Mouse (Mus musculus): ENCODE data around the gene Clmn.

- no peak for TF ChIP-seq CTCF (IDR thresholded peaks at IDR 0.05; ENCODE audit: extremely low read depth, insufficient read depth, insufficient read length, insufficient replicate concordance)
- no peak for TF ChIP-seq POLR2A (IDR thresholded peaks at IDR 0.05; ENCODE audit: low read depth, low read length)
These were observed 40.0 kb downstream of the Clmn start for GRCm38 (mm10) chr12:104824907-104825267.

Measured in spleen, adult 2 months (tissue).